Mouse (Mus musculus): ENCODE measurements at regions not wholly inside any gene's neighbourhood (a gene's known extent, or its start where the extent isn't known, plus 50 kb on each side); places are given as distances from the start of the nearest gene placed in this dataset.

DNA sequence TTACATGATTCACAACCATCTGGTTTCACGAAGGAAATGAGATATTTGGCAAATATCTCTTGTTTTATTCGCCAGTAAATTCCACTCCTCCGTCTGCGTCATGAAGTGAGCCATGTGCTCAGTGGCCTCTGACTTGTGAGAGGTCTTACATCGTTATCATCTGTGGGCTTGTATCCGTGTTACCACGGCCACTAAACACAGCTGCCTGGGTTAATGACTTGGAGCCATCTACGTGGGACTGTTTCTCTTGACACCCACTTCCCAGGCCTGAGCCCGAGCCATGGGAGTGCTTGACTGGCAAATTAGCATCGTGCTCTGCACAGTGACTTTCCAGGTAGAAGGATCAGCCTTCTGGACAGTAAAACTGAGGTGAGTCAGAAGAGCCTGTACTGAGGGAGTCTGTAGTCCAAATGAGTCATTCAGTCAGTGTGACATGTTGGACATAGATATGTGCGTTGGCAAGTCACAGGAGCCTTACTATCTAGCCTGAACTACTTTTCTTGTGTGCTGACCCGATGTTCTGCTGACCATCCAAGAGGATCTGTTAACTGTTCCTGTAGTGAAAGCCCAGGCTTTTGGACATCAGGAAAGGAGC is 137.7 kb downstream of the Tmx1 start:
- no peak for DNase-seq

DNA sequence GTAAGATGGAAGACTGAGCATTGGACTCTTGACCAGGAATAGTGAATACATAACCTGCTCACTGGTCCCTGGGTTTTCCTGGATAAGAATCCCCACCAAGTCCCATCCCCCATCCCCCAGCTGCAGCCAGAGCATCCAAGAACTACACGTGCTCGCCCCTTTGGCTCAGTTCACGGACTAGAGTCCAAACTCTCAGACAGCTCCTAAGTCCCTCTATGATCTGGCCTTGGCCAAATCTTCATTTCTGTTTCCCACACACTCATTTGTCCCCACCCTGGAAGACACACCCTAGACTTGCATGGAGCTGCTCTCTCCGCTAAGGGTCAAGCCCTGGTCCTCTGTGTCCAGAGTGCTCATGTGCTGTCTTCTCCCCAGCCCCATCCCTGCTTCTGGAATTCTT is 139.9 kb downstream of the Tmx1 start:
- no peak for DNase-seq

DNA sequence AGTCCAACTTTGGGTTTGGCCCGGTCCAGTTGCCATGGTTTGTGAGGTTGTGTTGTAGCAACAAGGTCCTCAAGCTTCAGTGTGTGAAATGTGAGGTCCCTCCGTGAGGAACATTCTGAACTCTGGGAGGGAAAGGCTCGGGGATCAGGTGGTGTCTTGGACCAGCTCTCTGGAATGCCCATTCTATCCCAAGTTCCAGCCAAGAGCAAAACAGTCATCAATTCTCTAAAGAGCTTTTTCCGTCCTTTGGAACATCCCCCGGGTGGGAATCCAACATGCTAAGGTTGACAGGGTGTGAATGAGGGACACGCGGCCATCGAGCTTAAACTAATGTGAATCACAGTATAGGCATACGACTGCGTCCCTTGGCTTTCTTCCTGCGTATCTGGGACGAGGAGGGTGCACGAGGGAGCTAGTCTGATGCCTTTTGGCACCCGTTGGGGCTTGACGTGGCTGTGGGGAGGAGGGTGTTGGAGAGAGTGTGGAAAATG is 145.4 kb downstream of the Tmx1 start:
- no peak for DNase-seq

DNA sequence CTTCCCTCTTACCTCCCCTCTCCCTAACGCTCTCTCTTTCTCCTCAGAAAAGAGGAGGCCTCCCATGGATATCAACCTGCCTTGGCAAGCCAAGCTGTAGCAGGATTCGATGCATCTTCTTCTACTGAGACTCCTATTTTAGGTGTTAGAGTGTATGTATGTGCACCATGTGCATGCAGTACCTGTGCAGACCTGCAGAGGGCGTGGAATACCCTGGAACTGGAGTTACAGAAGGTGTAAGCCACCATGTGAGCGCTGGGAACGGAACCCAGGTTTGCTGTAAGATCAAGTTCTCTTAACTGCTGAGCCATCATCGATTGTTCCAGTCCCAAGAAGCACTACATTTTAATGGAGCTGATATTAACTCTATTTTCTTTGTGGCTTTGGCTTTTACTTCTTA is 146.8 kb downstream of the Tmx1 start:
- DNase-seq: no peak

DNA sequence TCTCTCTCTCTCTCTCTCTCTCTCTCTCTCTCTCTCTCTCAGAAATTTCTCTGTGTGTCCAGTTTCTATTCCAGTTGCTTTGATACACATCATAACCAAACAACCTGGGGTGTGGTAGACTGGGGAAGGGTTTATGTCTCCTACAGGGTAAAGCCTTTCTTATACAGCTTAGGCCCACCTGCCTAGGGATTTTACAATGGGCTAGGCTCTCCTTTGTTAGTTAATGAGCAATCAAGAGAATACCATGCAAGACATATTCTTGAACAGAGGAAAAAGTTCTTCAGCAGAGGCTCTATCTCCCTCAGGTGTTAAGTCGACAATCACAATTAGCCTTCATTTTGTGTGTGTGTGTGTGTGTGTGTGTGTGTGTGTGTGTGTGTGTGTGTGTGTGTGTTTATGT is 151.0 kb downstream of the Tmx1 start:
- DNase-seq: no peak

- DNase-seq: no peak
These were observed 155.8 kb downstream of the Tmx1 start for GRCm38 (mm10) chr12:70608672-70609071.

GRCm38 (mm10) chr12:70609116-70609871 is 156.4 kb downstream of the Tmx1 start:
- no peak for DNase-seq

DNA sequence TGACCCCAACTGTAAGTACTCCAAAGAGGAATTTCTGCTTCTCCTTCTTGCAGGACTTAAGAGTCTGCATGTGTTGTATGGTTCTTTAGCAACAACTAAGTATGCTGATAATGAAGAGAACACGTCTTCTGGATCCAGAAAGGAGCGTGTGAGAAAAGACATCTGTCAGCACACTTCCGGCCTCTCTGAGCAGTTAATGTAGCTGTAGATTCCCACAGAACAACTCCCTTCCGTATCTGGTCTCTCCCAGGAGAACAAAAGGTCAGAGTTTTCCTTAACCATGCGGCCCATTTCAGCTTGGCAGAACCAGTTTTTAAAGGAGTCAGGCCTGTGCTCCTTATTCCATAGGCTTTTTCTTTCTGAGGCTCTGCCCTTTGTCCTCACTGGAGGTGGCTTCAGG is 159.0 kb downstream of the Tmx1 start:
- DNase-seq: no peak

- DNase-seq: no peak
These were observed 160.3 kb downstream of the Tmx1 start for GRCm38 (mm10) chr12:70613244-70613643.

GRCm38 (mm10) chr12:70614101-70614500 is 161.2 kb downstream of the Tmx1 start:
- no peak for DNase-seq

DNA sequence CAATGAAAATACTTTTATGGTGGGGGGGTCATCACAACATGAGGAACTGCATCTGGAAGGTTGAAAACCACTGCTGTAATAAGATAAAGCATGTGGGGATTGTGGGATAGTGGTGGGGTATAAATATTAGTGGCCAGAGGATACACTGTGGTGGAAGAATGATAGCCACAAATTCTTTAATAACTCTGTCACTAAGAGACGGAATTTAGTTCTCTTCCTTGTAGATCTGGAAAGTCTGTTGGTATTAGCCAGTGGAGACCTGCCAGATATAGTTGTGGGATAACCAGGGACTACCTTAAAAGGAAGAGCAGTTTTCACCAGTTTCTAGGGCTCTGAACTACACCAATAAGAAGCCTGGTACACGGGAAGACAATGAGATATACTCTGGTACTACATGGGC is 161.8 kb downstream of the Tmx1 start:
- no peak for DNase-seq

DNA sequence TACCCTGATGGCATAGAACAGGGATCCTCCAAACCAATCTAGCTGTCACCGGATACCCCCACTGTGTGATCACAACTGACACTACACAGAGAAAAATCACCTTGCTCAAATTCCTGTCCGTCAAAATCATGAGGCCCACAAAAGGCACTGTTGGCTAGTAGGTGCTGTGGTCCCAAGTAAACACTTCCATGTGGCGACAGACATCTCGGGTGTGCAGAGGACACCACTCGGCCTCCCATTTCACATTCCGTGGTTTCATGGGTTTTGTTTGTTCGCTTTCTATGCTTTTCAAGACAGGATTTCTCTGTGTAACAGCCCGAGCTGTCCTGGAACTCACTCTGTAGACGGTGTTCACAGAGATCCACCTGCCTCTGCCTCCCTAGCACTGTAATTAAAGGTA is 162.2 kb downstream of the Tmx1 start:
- no peak for DNase-seq

GRCm38 (mm10) chr12:70616049-70616448 is 163.2 kb downstream of the Tmx1 start:
- no peak for DNase-seq

- DNase-seq: no peak
These were observed 163.6 kb downstream of the Tmx1 start for GRCm38 (mm10) chr12:70616487-70616886.

GRCm38 (mm10) chr12:70617024-70617423 is 164.1 kb downstream of the Tmx1 start:
- no peak for DNase-seq

GRCm38 (mm10) chr12:70617979-70618378 is 165.1 kb downstream of the Tmx1 start:
- no peak for DNase-seq

DNA sequence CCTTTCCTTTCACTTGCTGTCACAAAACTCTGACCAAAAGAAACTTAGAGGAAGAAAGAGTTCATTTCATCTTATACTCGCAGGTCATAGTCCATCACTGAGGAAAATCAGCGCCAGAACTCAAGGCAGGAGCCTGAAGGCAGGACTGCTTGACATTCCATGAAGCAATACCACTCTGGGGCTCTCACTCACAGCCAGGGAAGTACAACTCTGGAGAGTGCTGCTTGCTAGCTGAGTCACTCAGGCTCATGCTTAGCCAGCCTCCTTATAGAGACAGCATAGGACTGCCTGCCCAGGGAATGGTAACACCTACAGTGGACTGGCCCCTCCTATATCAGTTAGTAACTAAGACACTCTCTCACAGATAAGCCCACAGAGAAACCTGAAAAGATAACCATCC is 166.5 kb downstream of the Tmx1 start:
- DNase-seq: no peak

- DNase-seq: no peak
These were observed 169.1 kb downstream of the Tmx1 start for GRCm38 (mm10) chr12:70622019-70622418.

GRCm38 (mm10) chr12:70624298-70624980 is 171.5 kb downstream of the Tmx1 start:
- DNase-seq: no peak

DNA sequence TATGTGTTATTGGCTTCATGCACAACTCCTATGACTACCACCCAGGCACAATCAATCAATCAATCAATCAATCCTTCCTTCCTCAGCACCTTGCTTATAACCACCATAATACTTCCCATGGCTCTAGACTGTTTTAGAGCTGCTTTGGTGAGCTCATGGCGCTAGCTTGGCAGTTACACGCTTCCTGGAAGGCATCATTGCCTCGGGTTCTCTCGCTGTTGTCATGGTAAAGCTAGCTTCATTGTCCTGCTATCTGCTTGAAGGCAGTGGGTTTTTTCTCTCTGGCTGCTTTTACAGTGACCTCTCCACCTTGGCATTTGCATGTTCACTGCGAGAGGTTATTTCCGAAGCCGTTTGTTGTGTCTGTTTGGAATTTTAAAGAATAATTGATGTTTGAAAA is 174.7 kb downstream of the Tmx1 start:
- DNase-seq: no peak

- DNase-seq: no peak
These were observed 175.8 kb downstream of the Tmx1 start for GRCm38 (mm10) chr12:70628384-70629365.

- no peak for DNase-seq
These were observed 176.5 kb downstream of the Tmx1 start for GRCm38 (mm10) chr12:70629371-70629770.

DNA sequence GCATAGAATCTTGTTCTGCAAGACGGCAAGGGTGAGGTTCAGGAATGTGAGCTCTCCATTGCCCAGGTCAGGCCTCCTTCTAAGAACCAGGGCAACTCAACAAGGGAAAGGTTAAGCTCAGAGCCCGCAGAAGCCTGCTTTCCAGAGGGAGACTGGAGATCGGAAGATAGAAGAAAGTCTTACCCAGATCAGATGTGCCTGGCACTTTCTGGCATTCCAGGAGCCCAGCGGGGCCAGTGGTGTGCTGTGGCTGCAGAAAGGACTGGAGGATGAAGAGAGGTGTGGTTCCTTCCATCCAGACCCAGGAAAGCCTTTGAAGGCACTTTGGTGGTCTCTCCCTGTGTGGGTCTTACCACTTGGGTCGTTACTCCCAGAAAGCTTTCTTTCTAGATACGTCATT is 178.4 kb downstream of the Tmx1 start:
- no peak for DNase-seq
